10 mouse cellular contexts compared by ENCODE assay signal in the genomic region with DNA sequence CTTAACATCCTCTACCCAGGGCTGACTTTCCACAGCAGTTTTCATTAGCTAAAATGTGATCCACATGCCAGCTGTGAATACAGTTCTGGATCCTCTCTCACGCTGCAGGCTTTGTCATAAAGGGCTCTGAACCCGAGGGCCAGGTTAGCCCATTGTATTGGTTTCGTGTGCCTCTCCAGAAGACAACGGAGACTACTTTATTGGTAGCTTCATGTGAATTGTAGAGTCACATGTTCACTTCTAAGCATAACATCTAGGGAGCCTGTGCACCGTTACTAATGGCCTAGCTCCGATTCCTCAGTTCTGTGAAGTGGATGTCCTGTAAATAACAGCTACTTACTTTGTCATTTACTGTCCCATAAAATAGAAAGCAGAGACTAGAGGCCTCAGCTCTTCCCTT. TPM values are rescaled to one million over a fixed set of nuclear protein-coding genes. Genes with fewer than 3 reads are reported as not detected.
DNase-seq lines count a peak whose midpoint lies in the region; ATAC-seq and TF ChIP-seq lines count a peak whose summit lies in the region.
"Had no signal": no experiment of that assay in that cellular context is flagged by ENCODE, and none has a peak within 500 bp of the region (broad histone marks: within the 10 kb centered on the region; RNA-seq: fewer than 3 reads in every experiment).

No protein-coding gene starts in this region.

- H3K27ac ChIP-seq in kidney, embryonic 14.5 days (ENCODE audit: low read depth, low read length), result no peak overlapping the region
- H3K27ac ChIP-seq in embryonic facial prominence, embryonic 13.5 days, result no peak overlapping the region
- H3K27ac ChIP-seq: lung, embryonic 15.5 days had no signal

- no peak overlapping the region for H3ac ChIP-seq in myocyte (ENCODE audit: control insufficient read depth, insufficient read length)

- peaks cover 18% of the 10 kb centered on the region; the same call in 1 of the 2 replicates for H3K27me3 ChIP-seq in kidney, embryonic 14.5 days (ENCODE audit: control insufficient read depth, insufficient read depth, low read length)
- H3K27me3 ChIP-seq in G1E (ENCODE audit: insufficient read depth, low read length) (no peaks in the 10 kb centered on the region), myocyte (ENCODE audit: control insufficient read depth, insufficient read depth, insufficient read length) (no peaks in the 10 kb centered on the region)
- H3K27me3 ChIP-seq in embryonic facial prominence, embryonic 13.5 days, result peaks cover 46% of the 10 kb centered on the region

- peak overlapping the region; percentile 99 for H3K4me2 ChIP-seq in kidney, embryonic 14.5 days (replicated peaks; ENCODE audit: low read depth, low read length)
- peak overlapping the region; percentile 98 for H3K4me2 ChIP-seq in embryonic facial prominence, embryonic 13.5 days
- peak overlapping the region; percentile 100 for H3K4me2 ChIP-seq in myocyte (ENCODE audit: low read depth)

- H3K4me3 ChIP-seq in kidney, embryonic 14.5 days (ENCODE audit: low read length), result peak overlapping the region; percentile 57; the same call in 1 of the 2 replicates
- peak overlapping the region; percentile 93 for H3K4me3 ChIP-seq in G1E (ENCODE audit: low read depth, low read length)
- H3K4me3 ChIP-seq in embryonic facial prominence, embryonic 13.5 days, result peak overlapping the region; percentile 13; the same call in 1 of the 2 replicates
- peak overlapping the region; percentile 51 for H3K4me3 ChIP-seq in myocyte
- H3K4me3 ChIP-seq: lung, embryonic 15.5 days had no signal

- 47% methylated on average over 6 of the region's 6 CpGs for WGBS in kidney, embryonic 14.5 days
- WGBS in embryonic facial prominence, embryonic 13.5 days, result 59% methylated on average over 6 of the region's 6 CpGs

- H3K79me2 ChIP-seq in myocyte (ENCODE audit: control insufficient read depth, insufficient read depth), result peaks cover 38% of the 10 kb centered on the region

- intact Hi-C loops in gastrocnemius, postnatal 14 days (cut with DNase I; ENCODE audit: low total_unique reads), result no loop called here

- no peaks in the 10 kb centered on the region for H3K36me3 ChIP-seq in kidney, embryonic 14.5 days (ENCODE audit: control insufficient read depth, insufficient read depth, low read length)
- H3K36me3 ChIP-seq in G1E (replicated peaks), result peaks cover 47% of the 10 kb centered on the region
- no peaks in the 10 kb centered on the region for H3K36me3 ChIP-seq in embryonic facial prominence, embryonic 13.5 days
- H3K36me3 ChIP-seq in myocyte (ENCODE audit: control insufficient read depth, insufficient read depth), result no peaks in the 10 kb centered on the region
- H3K36me3 ChIP-seq: lung, embryonic 15.5 days had no signal

- no peak for TF ChIP-seq POLR2A in myocyte (IDR thresholded peaks at IDR 0.05; ENCODE audit: insufficient read length, low read depth)

- no peak for ATAC-seq in kidney, embryonic 14.5 days (ENCODE audit: low FRiP score, low TSS enrichment)
- ATAC-seq in G1E (ENCODE audit: extremely low read depth, insufficient number of reproducible peaks, low FRiP score, poor library complexity, severe bottlenecking), result no peak
- ATAC-seq in embryonic facial prominence, embryonic 13.5 days (ENCODE audit: insufficient number of reproducible peaks, insufficient read depth, low FRiP score, low TSS enrichment, low read depth), result no peak
- ATAC-seq: forebrain, embryonic 14.5 days had no signal

- no peaks in the 10 kb centered on the region for H3K9me3 ChIP-seq in kidney, embryonic 14.5 days (ENCODE audit: control insufficient read depth, low read length)
- H3K9me3 ChIP-seq in G1E (replicated peaks), result no peaks in the 10 kb centered on the region
- H3K9me3 ChIP-seq in embryonic facial prominence, embryonic 13.5 days, result no peaks in the 10 kb centered on the region
- H3K9me3 ChIP-seq: lung, embryonic 15.5 days had no signal

- no peak overlapping the region for H3K9ac ChIP-seq in kidney, embryonic 14.5 days (ENCODE audit: low read depth, low read length)
- no peak overlapping the region for H3K9ac ChIP-seq in embryonic facial prominence, embryonic 13.5 days
- H3K9ac ChIP-seq: lung, embryonic 15.5 days had no signal

- peaks cover 19% of the 10 kb centered on the region for H3K4me1 ChIP-seq in kidney, embryonic 14.5 days (ENCODE audit: control insufficient read depth, insufficient read depth, low read length)
- peaks cover 61% of the 10 kb centered on the region for H3K4me1 ChIP-seq in G1E (ENCODE audit: insufficient read depth, low read depth, low read length)
- peaks cover 25% of the 10 kb centered on the region for H3K4me1 ChIP-seq in embryonic facial prominence, embryonic 13.5 days

- TF ChIP-seq CTCF in G1E (IDR thresholded peaks at IDR 0.05; ENCODE audit: low read depth, low read length), result no peak

- no peak for DNase-seq in kidney, adult 9 months
- DNase-seq in G1E (ENCODE audit: low spot score), result no peak
- no peak for DNase-seq in gastrocnemius, postnatal 14 days
- DNase-seq in ovary, postnatal 14 days (ENCODE audit: low spot score), result no peak
- DNase-seq: right cerebral cortex, postnatal 14 days had no signal

TF ChIP-seq in myocyte, 11 proteins besides CTCF, POLR2A, EP300 and RAD21:
- no peak for TF ChIP-seq USF1 (IDR thresholded peaks at IDR 0.05; ENCODE audit: low read depth)
- TF ChIP-seq REST (IDR thresholded peaks at IDR 0.05; ENCODE audit: insufficient read depth, insufficient read length), result no peak
- no peak for TF ChIP-seq POLR2AphosphoS2 (IDR thresholded peaks at IDR 0.05; ENCODE audit: insufficient read length, low read depth)
- TF ChIP-seq MAX (IDR thresholded peaks at IDR 0.05; ENCODE audit: low read depth), result no peak
- TF ChIP-seq MYOG (IDR thresholded peaks at IDR 0.05; ENCODE audit: control insufficient read depth in 1 of 3, insufficient read depth in 1 of 3, insufficient read length in 2 of 3, low read depth in 2 of 3), result no peak
- no peak for TF ChIP-seq TCF12 (IDR thresholded peaks at IDR 0.05; ENCODE audit: insufficient read depth, poor library complexity, severe bottlenecking)
- TF ChIP-seq SRF (IDR thresholded peaks at IDR 0.05; ENCODE audit: control insufficient read depth, insufficient read length, low read depth), result no peak
- no peak for TF ChIP-seq CEBPB (IDR thresholded peaks at IDR 0.05; ENCODE audit: insufficient read depth, poor library complexity, severe bottlenecking)
- no peak for TF ChIP-seq MYOD1 (IDR thresholded peaks at IDR 0.05; ENCODE audit: control insufficient read depth in 1 of 3, insufficient read length in 2 of 3, low read depth in 2 of 3)
- no peak for TF ChIP-seq E2F4 (IDR thresholded peaks at IDR 0.05; ENCODE audit: insufficient read depth)
- no peak for TF ChIP-seq TCF3 (IDR thresholded peaks at IDR 0.05; ENCODE audit: insufficient read length, low read depth)

RNA-seq across cellular contexts. Expression of a gene that starts 3.6 kb away (rescaled TPM):
- polyA plus RNA-seq in kidney, embryonic 14.5 days (2014; fragmentation: Nextera tagmentation; extraction: Ambion mirVana), result 3.0 and 5.9 TPM in 2 replicates
- total RNA-seq in G1E (2014; fragmentation: Nextera tagmentation) (19.4 and 20.5 TPM in 2 replicates), G1E (2017) (6.9 and 7.7 TPM in 2 replicates)
- polyA plus RNA-seq in G1E (2012) (14.9 and 15.9 TPM in 2 replicates), myocyte (2012; fragmentation: generic; extraction: Trizol) (0.95 TPM)
- 4.6 and 5.0 TPM in 2 replicates for polyA plus RNA-seq in embryonic facial prominence, embryonic 13.5 days (2015; fragmentation: Nextera tagmentation; extraction: Ambion mirVana)
- 1 to 10 TPM; 1.3 TPM for total RNA-seq in gastrocnemius, postnatal 14 days (2021)

RNA-seq across cellular contexts. Expression of a gene that starts 55.0 kb away (rescaled TPM):
- 49.8 and 50.3 TPM in 2 replicates for polyA plus RNA-seq in kidney, embryonic 14.5 days (2014; fragmentation: Nextera tagmentation; extraction: Ambion mirVana)
- total RNA-seq in G1E (2014; fragmentation: Nextera tagmentation) (14.8 and 26.0 TPM in 2 replicates), G1E (2017) (63.5 and 64.7 TPM in 2 replicates)
- polyA plus RNA-seq in G1E (2012) (10.6 and 47.8 TPM in 2 replicates), myocyte (2012; fragmentation: generic; extraction: Trizol) (17.8 TPM)
- polyA plus RNA-seq in embryonic facial prominence, embryonic 13.5 days (2015; fragmentation: Nextera tagmentation; extraction: Ambion mirVana), result 40.5 and 48.3 TPM in 2 replicates
- 10 to 100 TPM; 32.6 to 37.3 TPM for total RNA-seq in gastrocnemius, postnatal 14 days (2021)

Comparison
In these comparisons a context has a peak if more than half of its experiments do, and no peak if none do; other contexts are left out.
1. H3K4me3 ChIP-seq: peak in every context shown above with its lines; median percentile 93 in G1E; 57 in kidney, embryonic 14.5 days; 51 in myocyte; 13 in embryonic facial prominence, embryonic 13.5 days.